Mouse (Mus musculus) neural tube, embryonic 12.5 days (tissue): ENCODE results near the gene Smarca2. TPM values are rescaled to one million over a fixed set of nuclear protein-coding genes. Genes with fewer than 3 reads are reported as not detected.
A peak's percentile ranks its signal among the peaks of the same experiment; 100 is the strongest.

ENCODE experiments used
- ATAC-seq: fragments of 200-750 bp; cut with Nextera tagmentation; 2 replicates; pipeline ENCODE4 v1.8.0; 2017; ENCODE audit warnings: low read depth, mild to moderate bottlenecking, moderate TSS enrichment, moderate library complexity; ENCODE audit not compliant: low FRiP score
- H3K27ac ChIP-seq: fragments of 300-500 bp; sonication (generic); 2 replicates; pipeline ENCODE4 v1.5.1; 2016
- H3K27me3 ChIP-seq: fragments of 300-500 bp; sonication (generic); replicated peaks from 2 replicates; pipeline ENCODE4 v1.6.1; 2016; ENCODE audit warnings: mild to moderate bottlenecking
- H3K36me3 ChIP-seq: fragments of 300-500 bp; sonication (generic); 2 replicates; pipeline ENCODE4 v1.6.1; 2016; ENCODE audit warnings: mild to moderate bottlenecking
- H3K4me1 ChIP-seq: fragments of 300-500 bp; sonication (generic); 2 replicates; pipeline ENCODE4 v1.6.1; 2016
- H3K4me2 ChIP-seq: fragments of 300-500 bp; sonication (generic); replicated peaks from 2 replicates; pipeline ENCODE4 v1.6.1; 2016; ENCODE audit warnings: mild to moderate bottlenecking
- H3K4me3 ChIP-seq: fragments of 300-500 bp; sonication (generic); 2 replicates; pipeline ENCODE4 v1.5.1; 2016
- H3K9ac ChIP-seq: fragments of 300-500 bp; sonication (generic); 2 replicates; pipeline ENCODE4 v1.6.1; 2016; ENCODE audit warnings: mild to moderate bottlenecking
- H3K9me3 ChIP-seq: fragments of 300-500 bp; sonication (generic); 2 replicates; pipeline ENCODE4 v1.6.1; 2016; ENCODE audit warnings: mild to moderate bottlenecking
- WGBS: fragments of 180-500 bp; shearing (Covaris S2); methylation state at CpG from one replicate; pipeline ENCODE4 v1.1.7; 2016; 5-methylcytosine and 5-hydroxymethylcytosine counted together
- polyA plus RNA-seq: library from polyadenylated mRNA; unstranded; fragments of >200 nt; fragmentation: Nextera tagmentation; extraction: Ambion mirVana; gene quantifications from 2 replicates; pipeline ENCODE4 v1.2.1, GENCODE M21; 2016

The Smarca2 gene
- polyA plus RNA-seq, 1 experiment from 2014 or later = 40.7 TPM

- Histone ChIP-seq H3K9me3 (no peaks in the 10 kb centered on the region), H3K27me3 (no peaks in the 10 kb centered on the region), H3K4me2 (no peak overlapping the region), H3K4me1 (peaks cover 2% of the 10 kb centered on the region; the same call in 1 of the 2 replicates), H3K4me3 (no peak overlapping the region), H3K9ac (no peak overlapping the region), H3K36me3 (0 out of 2 replicates have a peak, but pooled peaks cover 7% of the 10 kb centered on the region), H3K27ac (no peak overlapping the region)
- 91% methylated on average over 6 of the region's 6 CpGs for WGBS
- ATAC-seq = no peak
These were observed 151.1 kb downstream of the Smarca2 start for GRCm38 (mm10) chr19:26755991-26756390.

GRCm38 (mm10) chr19:26756399-26756798 is 151.5 kb downstream of the Smarca2 start:
- 78% methylated on average over 8 of the region's 8 CpGs for WGBS
- no peak overlapping the region for H3K4me3 ChIP-seq

GRCm38 (mm10) chr19:26758156-26758555 is 153.3 kb downstream of the Smarca2 start:
- 87% methylated on average over 8 of the region's 8 CpGs for WGBS
- Histone ChIP-seq H3K4me3 (no peak overlapping the region), H3K4me2 (no peak overlapping the region), H3K4me1 (peaks cover 7% of the 10 kb centered on the region; the same call in 1 of the 2 replicates), H3K27me3 (no peaks in the 10 kb centered on the region), H3K36me3 (0 out of 2 replicates have a peak, but pooled peaks cover 7% of the 10 kb centered on the region), H3K27ac (no peak overlapping the region), H3K9ac (no peak overlapping the region), H3K9me3 (no peaks in the 10 kb centered on the region)
- no peak for ATAC-seq

More at GRCm38 (mm10) chr19:26756399-26756798, 151.5 kb downstream of the Smarca2 start:
- Histone ChIP-seq H3K4me2 (no peak overlapping the region), H3K27me3 (no peaks in the 10 kb centered on the region), H3K36me3 (0 out of 2 replicates have a peak, but pooled peaks cover 7% of the 10 kb centered on the region), H3K27ac (no peak overlapping the region), H3K9me3 (no peaks in the 10 kb centered on the region), H3K9ac (no peak overlapping the region), H3K4me1 (peaks cover 6% of the 10 kb centered on the region; the same call in 1 of the 2 replicates)
- no peak for ATAC-seq

GRCm38 (mm10) chr19:26758620-26759019 is 153.8 kb downstream of the Smarca2 start:
- ATAC-seq = no peak
- Histone ChIP-seq H3K9ac (no peak overlapping the region), H3K9me3 (no peaks in the 10 kb centered on the region), H3K4me3 (no peak overlapping the region), H3K4me1 (peaks cover 7% of the 10 kb centered on the region; the same call in 1 of the 2 replicates), H3K27me3 (no peaks in the 10 kb centered on the region), H3K36me3 (0 out of 2 replicates have a peak, but pooled peaks cover 7% of the 10 kb centered on the region), H3K27ac (no peak overlapping the region), H3K4me2 (no peak overlapping the region)
- 85% methylated on average over 7 of the region's 7 CpGs for WGBS

- Histone ChIP-seq H3K4me3 (no peak overlapping the region), H3K4me1 (peaks cover 7% of the 10 kb centered on the region; the same call in 1 of the 2 replicates), H3K27me3 (no peaks in the 10 kb centered on the region), H3K9ac (no peak overlapping the region), H3K27ac (no peak overlapping the region), H3K4me2 (no peak overlapping the region), H3K36me3 (0 out of 2 replicates have a peak, but pooled peaks cover 7% of the 10 kb centered on the region), H3K9me3 (no peaks in the 10 kb centered on the region)
- no peak for ATAC-seq
- 87% methylated on average over 13 of the region's 13 CpGs for WGBS
These were observed 154.4 kb downstream of the Smarca2 start for GRCm38 (mm10) chr19:26759295-26759694.

- H3K9ac ChIP-seq = no peak overlapping the region
- peaks cover 7% of the 10 kb centered on the region; the same call in 1 of the 2 replicates for H3K4me1 ChIP-seq
- H3K36me3 ChIP-seq = 0 out of 2 replicates have a peak, but pooled peaks cover 7% of the 10 kb centered on the region
- no peak overlapping the region for H3K27ac ChIP-seq
- H3K4me2 ChIP-seq = no peak overlapping the region
- H3K4me3 ChIP-seq = no peak overlapping the region
- H3K27me3 ChIP-seq = no peaks in the 10 kb centered on the region
- no peaks in the 10 kb centered on the region for H3K9me3 ChIP-seq
- ATAC-seq = no peak
These were observed 156.4 kb downstream of the Smarca2 start for GRCm38 (mm10) chr19:26761257-26761656.

GRCm38 (mm10) chr19:26765483-26765882 is 160.6 kb downstream of the Smarca2 start:
- Histone ChIP-seq H3K27ac (no peak overlapping the region), H3K27me3 (no peaks in the 10 kb centered on the region), H3K4me3 (no peak overlapping the region), H3K9me3 (no peaks in the 10 kb centered on the region), H3K36me3 (no peaks in the 10 kb centered on the region), H3K4me2 (no peak overlapping the region), H3K9ac (no peak overlapping the region), H3K4me1 (peaks cover 20% of the 10 kb centered on the region)
- 92% methylated on average over 7 of the region's 7 CpGs for WGBS
- ATAC-seq = no peak

- 95% methylated on average over 13 of the region's 13 CpGs for WGBS
- no peak for ATAC-seq
These were observed 162.6 kb downstream of the Smarca2 start for GRCm38 (mm10) chr19:26767454-26767853.

GRCm38 (mm10) chr19:26767941-26768340 is 163.1 kb downstream of the Smarca2 start:
- ATAC-seq = no peak
- H3K27me3 ChIP-seq = no peaks in the 10 kb centered on the region
- peaks cover 16% of the 10 kb centered on the region for H3K4me1 ChIP-seq

More at GRCm38 (mm10) chr19:26767454-26767853, 162.6 kb downstream of the Smarca2 start:
- Histone ChIP-seq H3K27me3 (no peaks in the 10 kb centered on the region), H3K9me3 (no peaks in the 10 kb centered on the region), H3K36me3 (no peaks in the 10 kb centered on the region), H3K9ac (no peak overlapping the region), H3K4me1 (peaks cover 16% of the 10 kb centered on the region), H3K4me3 (no peak overlapping the region), H3K27ac (no peak overlapping the region), H3K4me2 (no peak overlapping the region)

GRCm38 (mm10) chr19:26768846-26769245 is 164.0 kb downstream of the Smarca2 start:
- Histone ChIP-seq H3K4me3 (no peak overlapping the region), H3K27ac (peak overlapping the region; percentile 8; the same call in 1 of the 2 replicates), H3K4me1 (peaks cover 16% of the 10 kb centered on the region), H3K4me2 (no peak overlapping the region), H3K9me3 (no peaks in the 10 kb centered on the region), H3K9ac (no peak overlapping the region), H3K36me3 (no peaks in the 10 kb centered on the region), H3K27me3 (no peaks in the 10 kb centered on the region)
- no peak for ATAC-seq
- WGBS = 89% methylated on average over 5 of the region's 5 CpGs

More at GRCm38 (mm10) chr19:26767941-26768340, 163.1 kb downstream of the Smarca2 start:
- Histone ChIP-seq H3K27ac (no peak overlapping the region), H3K4me3 (no peak overlapping the region), H3K36me3 (no peaks in the 10 kb centered on the region), H3K4me2 (no peak overlapping the region), H3K9ac (no peak overlapping the region), H3K9me3 (no peaks in the 10 kb centered on the region)
- WGBS = 91% methylated on average over 6 of the region's 6 CpGs

GRCm38 (mm10) chr19:26769609-26770500 is 165.0 kb downstream of the Smarca2 start:
- Histone ChIP-seq H3K4me3 (no peak overlapping the region), H3K27ac (peak overlapping the region; percentile 75), H3K4me2 (peak overlapping the region; percentile 48), H3K9ac (peak overlapping the region; percentile 4; the same call in 1 of the 2 replicates), H3K9me3 (no peaks in the 10 kb centered on the region), H3K27me3 (no peaks in the 10 kb centered on the region), H3K36me3 (no peaks in the 10 kb centered on the region), H3K4me1 (peaks cover 16% of the 10 kb centered on the region)
- WGBS = 29% methylated on average over 16 of the region's 16 CpGs
- ATAC-seq = peak; percentile 85

GRCm38 (mm10) chr19:26770592-26770991 is 165.7 kb downstream of the Smarca2 start:
- Histone ChIP-seq H3K4me3 (no peak overlapping the region), H3K4me1 (peaks cover 16% of the 10 kb centered on the region), H3K27me3 (no peaks in the 10 kb centered on the region), H3K9me3 (no peaks in the 10 kb centered on the region), H3K27ac (peak overlapping the region; percentile 75), H3K9ac (0 out of 2 replicates have a peak overlapping the region, but pooled peaks have one; percentile 14), H3K36me3 (no peaks in the 10 kb centered on the region), H3K4me2 (peak overlapping the region; percentile 48; the same call in 1 of the 2 replicates)
- peak; percentile 57 for ATAC-seq
- WGBS = 61% methylated on average over 6 of the region's 6 CpGs
